Mouse (Mus musculus) induced T-regulatory cell, adult 2 months (primary cell): ENCODE measurements around the gene Fbxo42.
A peak's percentile ranks its signal among the peaks of the same experiment; 100 is the strongest.

ENCODE experiments used
- DNase-seq: peaks from one replicate; pipeline ENCODE4 v3.0.0-alpha.2; 2012; ENCODE audit warnings: low read depth

The Fbxo42 gene

DNA sequence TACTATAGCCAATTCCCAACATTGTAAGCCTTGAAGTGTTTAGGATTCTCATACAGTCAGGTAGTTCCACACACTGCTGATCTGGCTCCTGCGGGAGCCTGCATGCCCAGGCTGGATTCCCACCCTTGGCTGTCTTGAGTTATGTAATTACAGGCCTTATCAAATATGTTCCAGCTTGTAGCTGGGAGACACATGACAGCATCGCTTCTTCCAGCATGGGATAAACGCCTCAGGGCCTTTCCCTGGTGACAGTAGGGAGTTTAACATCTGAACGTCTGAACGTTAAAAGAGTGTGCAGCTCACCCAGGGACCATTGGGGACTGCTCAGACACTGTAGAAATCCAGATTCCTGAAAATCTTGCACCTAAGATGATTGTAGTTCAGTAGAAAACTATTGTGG lies 28.1 kb downstream of the Fbxo42 start:
- DNase-seq: no peak

DNA sequence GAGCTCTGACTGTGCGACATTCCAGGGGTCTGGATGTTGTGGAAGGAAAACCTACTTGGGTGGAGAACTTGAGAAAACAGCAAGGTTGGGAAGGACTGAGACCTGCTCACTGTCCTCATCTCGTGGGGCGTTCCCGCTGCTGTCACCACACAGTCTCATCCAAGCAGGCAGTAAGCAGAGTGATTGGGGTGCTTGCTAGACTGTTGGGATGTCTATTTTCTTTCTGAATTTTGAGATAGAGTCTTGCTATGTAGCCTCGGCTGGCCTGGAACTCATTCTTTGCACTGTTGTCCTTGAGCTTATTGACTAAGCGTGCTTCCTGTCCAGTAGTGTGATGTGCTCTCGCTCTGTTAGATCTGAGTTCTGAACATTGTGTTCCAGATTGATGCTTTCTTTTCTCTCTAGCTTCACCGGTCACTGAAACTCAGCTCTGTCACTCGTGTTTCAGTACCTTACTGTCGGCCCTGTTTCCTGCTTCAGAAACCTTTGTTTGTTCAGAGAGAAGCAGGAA lies 28.7 kb downstream of the Fbxo42 start:
- DNase-seq: no peak

DNA sequence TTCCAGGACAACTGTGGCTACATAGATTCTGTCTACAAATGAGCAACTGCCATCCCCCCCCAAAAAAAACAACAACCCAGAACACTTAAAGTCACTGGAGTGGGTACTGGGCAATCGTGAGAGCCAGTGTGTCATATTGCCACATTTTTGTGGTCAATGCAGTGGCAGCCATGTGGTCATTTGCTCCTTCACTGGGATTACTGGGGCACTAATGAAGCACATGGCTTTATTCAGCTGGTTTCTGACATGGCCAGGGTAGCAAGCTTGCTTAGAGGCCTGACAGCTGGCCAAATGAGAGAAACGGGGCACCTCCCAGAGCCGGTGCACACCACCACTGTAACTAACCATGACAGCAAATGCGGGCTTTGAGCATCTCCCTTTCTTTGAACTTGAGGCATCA lies 30.8 kb downstream of the Fbxo42 start:
- no peak for DNase-seq

DNA sequence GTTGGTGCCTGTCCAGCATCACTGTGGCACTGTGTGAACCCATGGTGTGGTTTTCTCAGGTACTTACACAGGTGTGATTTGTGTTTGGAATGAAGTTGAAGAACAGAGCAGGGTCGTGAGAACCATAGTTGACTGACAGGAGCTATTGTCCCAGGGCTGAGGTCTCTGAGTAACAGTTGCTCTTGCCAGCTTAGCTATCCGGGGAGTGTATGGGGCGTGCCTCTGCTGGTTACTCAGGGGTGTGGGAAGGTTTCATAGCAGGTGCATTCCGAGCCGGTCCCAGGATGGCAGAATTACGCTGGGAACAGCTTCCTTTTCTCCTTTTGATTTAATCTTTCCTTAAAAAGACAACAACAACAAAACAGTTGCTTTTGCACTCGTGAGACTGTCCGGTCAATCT lies 33.1 kb downstream of the Fbxo42 start:
- DNase-seq: no peak

DNA sequence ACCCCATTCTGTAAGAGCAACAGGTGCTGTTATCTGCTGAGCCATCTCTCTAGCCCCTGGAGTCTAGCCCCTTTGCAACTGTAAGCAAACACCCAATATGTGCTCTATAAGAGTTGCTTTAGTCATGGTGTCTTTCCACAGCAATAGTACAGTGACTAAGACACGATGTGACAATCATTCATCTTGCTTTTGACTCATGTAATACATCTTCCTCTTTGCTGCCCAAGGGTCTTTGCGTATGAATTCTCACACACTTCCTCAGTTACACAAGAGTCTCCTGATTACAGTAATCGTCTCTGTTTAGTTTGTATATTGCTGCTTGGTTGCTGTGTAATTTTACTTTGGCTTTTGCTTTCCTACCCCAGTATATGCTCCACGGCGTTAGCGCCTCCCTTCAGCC lies 34.3 kb downstream of the Fbxo42 start:
- DNase-seq: no peak

DNA sequence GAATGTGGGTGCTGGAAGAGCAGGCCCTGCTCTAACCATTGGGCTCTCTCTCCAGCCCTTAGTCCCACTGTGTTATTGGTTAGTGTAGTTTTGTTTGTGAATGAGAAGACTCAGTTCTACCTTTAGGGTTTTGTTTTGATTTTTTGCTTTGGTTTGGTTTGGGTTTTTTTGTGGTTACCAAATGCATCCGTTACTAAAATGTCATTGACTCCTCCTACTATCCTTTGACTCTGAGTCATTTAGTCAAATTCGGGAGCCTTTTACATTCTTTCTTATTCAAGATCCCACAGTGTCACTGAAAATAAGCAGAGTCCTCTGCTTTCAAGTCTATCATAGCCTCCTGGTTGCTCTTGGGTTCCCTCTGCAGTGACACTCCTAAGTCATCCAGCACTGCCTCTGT lies 36.2 kb downstream of the Fbxo42 start:
- DNase-seq: peak; percentile 77

DNA sequence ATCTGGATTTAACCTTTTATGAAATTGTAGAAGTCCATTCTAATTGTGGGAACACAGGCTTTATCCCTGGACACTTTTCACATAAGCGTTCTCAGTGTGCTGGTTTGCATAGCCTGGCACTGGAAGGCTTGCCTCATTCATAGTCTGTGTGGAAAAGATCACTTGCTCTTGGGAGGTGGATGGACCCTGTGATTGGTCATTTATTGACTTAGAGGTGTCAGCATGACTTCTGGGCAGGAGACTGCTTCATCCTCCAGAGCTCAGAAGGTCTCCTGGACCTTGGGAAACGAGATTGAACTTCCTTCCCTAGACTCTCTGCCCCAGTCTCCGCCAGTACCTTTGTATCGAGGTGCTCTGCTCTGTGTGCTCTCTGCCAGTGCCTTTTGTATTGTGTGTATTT lies 36.7 kb downstream of the Fbxo42 start:
- DNase-seq: no peak

DNA sequence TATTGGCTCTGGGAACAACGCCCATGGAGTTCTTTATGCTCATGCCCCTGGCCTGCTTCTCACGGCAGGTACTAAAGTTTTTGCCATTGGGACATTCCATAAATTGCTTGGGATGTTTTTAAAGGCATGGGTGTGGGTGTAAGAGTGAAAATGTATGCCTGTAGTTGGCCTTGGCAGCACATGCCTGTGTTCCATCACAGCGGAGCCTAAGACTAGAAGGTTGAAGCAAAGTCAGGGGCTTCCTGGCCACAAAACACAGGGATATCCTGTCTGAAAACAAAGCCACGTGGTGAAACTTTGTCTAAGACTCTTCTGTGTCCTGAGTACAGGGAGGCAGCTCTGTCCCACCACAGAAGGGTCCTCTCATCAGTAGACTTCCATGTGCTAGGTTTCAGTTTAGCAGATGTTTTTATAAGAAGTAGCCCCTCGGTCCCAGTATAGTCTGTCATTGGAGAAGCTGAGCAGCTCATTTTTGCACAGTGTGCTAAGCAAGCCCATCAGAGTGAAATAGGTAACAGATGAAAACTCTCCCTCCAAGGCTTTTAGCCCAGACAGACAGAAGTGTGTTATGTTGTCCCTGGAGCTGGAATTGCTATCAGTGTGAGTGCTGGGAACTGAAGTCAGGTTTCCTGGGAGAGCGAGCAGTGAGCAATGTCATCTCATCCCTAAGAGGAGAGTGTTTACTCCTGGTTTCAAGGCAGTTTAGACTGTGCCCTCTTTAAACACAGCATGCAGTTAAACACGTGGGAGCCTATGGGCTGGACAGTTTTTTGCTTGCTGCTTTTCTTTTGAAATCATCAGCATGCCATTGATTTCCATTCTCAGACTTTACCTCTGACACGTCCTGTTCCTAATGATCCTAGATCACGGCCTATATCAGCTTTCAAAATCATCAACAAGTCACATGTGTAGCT lies 39.5 kb downstream of the Fbxo42 start:
- DNase-seq: no peak

DNA sequence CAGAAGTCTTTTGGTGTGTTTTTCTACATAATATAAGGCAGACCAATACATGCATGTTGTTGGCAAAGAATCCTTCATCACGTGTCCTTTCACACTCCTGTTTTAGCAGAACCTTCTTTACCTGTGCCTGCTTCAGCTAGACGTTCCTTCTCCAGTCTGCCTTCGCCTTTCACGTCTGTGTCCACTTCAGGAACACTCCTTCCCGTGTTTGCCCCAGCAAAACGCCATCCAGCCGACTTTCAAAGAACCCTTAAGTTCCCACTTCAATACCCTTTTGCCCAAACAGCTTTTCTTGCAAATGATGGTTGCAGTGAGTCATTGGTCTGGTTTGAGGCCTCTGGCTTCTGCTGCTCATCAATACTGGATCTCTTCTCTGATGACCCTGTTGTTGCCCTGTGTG lies 43.6 kb downstream of the Fbxo42 start:
- no peak for DNase-seq

DNA sequence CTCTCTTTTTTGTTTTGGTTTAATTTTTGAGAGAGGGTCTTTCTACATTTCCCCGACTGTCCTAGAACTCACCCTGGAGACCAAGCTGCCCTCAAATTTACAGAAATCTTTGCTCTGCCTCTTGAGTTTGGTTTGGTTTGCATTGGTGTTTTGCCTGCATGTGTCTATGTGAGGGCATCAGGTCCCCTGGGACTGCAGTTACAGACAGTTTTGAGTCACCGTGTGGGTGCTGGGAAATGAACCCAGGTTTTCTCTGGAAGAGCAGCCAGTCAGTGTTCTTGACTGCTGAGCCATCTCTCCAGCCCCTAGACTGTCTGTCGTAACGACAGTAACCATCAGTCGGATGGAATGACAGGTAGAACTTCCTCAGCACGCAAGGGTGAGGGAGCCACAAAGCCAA lies 46.8 kb downstream of the Fbxo42 start:
- no peak for DNase-seq

DNA sequence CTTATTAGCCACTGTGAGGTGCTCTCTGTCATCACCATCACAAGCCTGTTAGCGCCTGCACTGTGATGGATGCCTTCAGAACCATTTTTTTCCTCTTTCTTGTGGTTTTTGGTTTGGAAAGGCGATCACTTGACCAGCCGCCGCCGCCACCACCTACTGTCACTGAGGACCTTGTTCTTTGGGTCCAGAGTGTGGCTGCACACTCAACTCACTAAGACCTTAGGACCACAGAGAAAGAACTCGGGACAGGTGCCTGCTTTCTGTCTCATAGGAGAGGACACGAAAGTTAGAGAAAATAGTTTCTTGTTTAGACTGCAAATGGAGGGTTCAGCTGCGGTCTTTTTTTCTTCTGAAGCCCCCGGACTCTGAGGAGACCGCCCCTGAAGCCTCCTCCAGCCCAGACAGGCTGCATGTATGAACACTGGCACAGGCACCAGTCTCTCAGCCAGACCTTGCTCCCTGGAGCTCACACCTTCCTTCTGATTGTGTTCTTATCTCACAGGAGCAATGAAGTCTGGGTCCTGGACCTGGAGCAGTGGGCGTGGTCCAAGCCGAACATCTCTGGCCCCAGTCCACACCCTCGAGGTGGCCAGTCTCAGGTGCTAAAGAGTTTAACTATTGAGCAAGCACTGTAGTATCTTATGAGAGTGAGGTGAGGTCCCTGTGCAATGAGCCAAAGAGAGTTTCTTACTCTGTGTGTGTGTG lies 49.4 kb downstream of the Fbxo42 start:
- DNase-seq: no peak

DNA sequence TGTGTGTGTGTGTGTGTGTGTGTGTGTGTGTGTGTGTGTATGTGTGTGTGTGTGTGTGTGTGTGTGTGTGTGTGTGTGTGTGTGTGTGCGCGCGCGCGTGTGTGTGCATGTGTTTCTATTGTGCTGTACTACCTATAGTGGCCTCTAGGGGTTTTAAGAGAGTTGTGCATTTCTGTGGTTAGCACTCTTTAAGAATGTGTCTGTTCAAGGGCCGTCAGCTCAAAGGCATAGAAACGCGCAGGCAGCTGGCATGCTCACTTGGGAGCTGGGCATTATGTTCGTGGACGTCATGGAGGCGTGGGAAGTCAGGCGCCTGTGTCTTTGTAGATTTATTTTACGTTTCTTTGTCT lies 49.9 kb downstream of the Fbxo42 start:
- no peak for DNase-seq

DNA sequence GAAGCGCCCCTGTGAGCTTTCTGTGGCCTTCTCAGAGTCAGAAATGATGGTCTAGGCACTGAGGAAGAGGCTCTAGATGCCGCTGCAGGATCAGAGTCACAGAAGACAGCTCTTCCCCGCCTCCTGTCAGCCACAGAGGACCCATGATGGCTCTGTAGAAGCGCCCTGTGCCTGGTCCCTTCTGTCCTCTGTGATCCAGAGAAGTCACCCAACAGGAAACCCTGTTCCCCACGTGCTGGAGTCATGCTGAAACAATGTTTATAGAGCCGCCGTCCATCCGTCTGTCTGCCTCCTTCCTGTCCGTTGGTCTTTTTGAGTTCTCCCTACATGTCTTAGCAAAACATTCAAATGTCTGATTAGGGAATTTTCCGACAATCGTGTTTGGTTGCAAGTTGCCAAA lies 53.2 kb downstream of the Fbxo42 start:
- DNase-seq: no peak

DNA sequence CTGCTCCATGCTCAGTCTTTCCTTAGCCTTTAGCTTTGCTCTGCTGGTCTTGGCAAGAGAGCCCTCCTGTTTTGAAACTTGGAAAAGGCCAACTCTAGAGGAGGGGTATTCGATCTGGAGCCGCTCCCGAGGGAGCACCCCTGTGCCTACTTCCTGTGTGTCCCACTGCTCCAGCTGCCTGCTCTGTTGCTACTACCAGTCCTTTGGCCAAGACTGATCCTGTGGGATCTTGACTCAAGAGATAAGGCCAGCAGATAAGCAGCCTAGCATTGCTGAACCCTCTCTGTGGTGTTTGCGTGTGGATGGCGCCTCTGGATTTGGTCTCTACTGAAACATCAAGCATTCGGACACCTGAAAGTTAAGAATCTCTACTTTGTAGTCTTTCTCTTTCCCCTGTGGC lies 54.5 kb downstream of the Fbxo42 start:
- no peak for DNase-seq

DNA sequence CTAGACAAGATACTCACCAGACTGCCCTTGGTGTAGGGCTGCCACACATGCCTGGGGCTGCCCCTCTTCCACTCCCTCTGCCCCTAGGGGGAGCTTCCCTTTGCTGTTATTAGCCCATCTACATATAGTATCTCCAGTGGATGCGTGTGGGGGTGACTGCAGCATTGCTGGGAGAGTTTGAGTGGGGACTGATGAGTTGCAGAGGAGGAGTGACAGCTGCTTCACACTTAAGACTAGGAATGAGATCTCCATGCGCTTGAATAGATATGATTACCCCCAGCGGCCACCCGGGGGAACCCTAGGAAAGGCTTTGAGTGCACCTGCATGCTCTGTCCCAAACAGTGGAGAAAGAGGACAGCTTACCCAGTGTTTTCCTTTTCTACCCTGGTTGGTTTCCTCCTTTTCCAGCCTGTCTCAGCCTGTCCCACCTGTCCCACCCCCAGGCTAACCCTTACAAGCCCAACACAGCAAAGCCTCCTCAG lies 56.9 kb downstream of the Fbxo42 start:
- peak; percentile 31 for DNase-seq

DNA sequence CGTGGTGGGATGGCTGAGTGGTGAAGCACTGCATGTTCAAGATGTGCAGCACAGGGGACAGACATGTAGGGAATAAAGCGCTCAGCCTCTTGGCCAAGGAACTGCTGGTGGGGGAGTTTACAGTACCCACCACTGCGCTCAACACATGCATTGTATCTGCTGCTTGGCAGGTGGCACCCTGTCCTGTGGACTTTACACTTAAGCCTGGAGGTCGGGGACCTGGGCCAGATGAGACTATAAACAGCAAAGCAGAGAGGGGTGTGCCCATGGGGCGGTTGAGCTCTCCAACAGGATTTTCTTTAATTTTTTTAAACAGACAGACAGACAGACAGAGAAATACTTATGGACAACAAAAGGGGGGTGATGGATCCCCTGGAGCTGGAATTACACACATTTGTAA lies 59.4 kb downstream of the Fbxo42 start:
- DNase-seq: peak; percentile 15

DNA sequence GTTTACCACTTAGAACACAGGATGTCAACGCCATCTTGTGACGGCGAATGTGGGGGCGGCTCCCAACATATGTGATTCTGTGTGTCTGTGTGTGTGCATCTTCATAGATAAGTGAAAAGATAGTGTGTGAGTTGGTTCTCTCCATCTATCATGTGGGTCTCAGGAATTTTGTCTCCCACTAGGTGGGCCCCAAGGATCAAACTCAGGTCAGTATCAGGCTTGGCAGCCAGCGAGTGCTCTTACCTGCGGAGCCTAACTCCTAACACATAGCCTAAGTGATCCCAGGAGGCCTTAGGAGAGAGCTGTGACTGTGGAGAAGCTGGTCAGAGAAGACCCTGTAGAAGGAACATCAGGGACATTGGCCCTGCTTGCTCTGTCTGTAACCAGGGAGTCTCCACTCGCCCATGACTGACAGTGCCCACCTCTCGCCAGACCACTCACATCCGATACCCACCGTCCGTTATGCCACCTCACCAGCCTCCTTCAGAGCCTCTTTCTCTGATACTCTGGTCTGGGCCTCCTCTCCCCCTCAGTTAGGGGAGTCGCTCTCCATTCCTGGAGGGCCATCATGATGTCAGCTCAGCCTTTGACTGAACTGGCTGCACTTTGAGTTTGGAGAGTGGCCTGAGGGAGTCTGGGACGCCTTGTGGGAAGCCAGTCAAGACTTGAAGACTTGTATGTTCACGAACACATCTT lies 63.0 kb downstream of the Fbxo42 start:
- peak; percentile 83 for DNase-seq

DNA sequence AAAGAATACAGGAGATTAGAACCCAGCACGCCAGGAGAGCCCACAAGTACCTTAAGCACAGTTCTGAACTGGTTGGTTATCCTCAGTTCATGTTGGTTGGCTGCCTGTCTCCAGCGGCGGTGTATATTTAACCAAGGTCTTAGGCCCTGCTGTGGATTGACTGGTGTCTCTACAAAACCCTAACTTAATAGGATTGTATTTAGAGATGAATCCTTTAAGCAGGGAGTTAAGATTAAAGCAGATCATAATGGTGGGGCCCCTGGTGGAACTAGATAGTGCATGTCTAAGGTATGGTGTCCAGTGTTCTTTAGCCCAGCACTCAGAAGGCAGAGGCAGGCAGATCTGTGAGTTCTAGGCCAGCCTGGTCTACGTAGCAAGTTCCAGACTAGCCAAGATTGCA lies 63.9 kb downstream of the Fbxo42 start:
- DNase-seq: peak; percentile 20

DNA sequence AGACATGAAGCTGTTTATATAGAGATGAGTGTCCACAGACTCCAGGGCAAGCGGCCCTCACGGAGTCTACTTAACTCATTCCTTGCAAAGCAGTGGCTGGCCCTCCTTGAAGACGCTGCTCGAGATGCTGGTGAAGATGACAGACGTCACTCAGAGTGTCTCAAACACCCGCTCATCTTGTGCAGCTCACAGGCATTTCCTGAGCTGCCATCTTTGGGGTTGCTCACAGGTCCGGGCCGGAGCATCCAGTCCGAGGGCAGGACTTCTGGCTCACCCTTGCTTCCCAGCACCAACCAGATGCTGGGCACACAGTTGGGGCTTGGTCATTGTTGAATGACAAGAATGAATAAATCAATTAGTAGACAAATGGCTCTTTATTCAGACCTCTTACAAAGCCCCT lies 65.2 kb downstream of the Fbxo42 start:
- DNase-seq: no peak

DNA sequence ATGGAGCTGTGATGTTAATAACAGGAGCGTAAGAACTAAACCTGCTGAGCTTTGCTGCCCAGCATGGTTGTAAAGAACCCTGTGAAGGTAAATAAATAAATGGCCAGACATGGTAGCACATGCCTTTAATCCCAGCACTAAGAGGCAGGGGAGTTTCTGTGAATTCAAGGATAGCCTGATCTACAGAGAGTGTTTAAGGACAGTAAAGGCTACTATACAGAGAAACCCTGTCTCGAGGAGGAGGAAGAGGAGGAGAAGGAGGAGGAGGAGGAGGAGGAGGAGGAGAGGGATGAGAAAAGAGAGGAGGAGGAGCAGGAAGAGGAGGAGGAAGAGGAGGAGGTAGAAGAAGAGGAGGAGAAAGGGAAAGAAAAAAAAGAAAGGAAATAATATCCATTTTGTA lies 65.6 kb downstream of the Fbxo42 start:
- no peak for DNase-seq

DNA sequence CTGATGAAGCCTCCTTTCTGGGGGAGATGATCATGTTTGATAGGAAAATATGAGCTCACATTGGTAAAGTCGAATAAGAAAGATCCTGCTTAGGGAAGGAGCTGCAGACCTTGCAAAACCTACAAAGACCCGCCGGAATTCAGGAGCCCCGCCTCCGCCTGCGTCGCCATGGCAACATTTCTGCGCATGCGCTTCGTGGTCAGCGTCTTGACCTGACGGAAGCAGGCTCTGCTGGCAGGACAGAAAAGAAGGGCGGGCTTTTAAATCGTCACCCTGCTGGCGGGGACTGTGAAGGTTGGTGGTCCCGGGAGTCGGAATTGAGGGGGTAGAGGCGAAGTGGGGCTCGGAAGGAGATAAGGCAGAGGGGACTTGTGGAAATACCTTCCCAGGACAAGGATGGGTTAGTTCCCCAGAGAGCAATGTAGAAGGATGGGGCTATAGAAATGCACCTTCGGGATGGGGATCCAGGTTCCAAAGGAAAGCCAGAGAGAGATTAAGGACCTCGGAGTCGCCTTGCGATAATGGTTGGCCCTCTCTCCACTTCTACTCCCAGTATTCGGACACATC lies 66.1 kb downstream of the Fbxo42 start, which contains the start of gene Rsg1:
Gene Rsg1 (plus strand): TSS at position 187 of the 567 bp plus-strand sequence.
- peak; percentile 96 for DNase-seq

DNA sequence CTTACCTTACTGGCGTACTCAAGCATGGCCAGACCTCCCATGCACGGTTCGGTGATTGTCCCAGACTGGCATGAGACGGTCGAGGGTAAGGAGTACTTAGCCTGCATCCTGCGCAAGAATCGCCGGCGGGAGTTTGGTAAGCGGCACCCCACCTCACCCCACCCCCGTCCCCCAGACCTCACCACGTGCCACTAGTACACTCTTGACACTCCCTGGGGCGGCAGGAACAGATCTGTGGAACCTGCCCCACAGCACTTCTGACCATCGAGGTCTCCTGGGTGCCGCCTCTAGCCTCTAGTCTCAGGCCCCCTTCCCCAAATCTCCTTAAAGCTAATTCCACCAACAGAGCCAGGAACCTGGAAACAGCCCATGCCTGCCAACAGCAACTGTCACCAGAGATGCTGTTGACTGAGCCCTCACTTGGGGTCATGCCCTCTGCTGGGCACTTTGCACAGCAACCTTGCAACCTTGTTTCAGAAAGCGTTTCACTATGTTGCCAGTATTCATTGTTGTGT lies 66.7 kb downstream of the Fbxo42 start:
- peak; percentile 86 for DNase-seq
